Mouse (Mus musculus) kidney, adult 8-10 months (tissue): Measurements from ENCODE around the gene Rpl37.

Source experiments
- DNase-seq, 2 experiments: peaks; one replicate each; pipeline ENCODE4 v3.0.0; 2022

Rpl37 gene

GRCm38 (mm10) chr15:5116270-5117030 is at the start of gene Rpl37:
TSS of gene Rpl37 (plus strand) at chr15:5116645.
- DNase-seq: peak; percentile 98

- DNase-seq: peak; percentile 29 to 56
Measured at GRCm38 (mm10) chr15:5068801-5069518, 47.5 kb upstream of the Rpl37 start.

GRCm38 (mm10) chr15:5081235-5081634 is 35.2 kb upstream of the Rpl37 start:
- DNase-seq: no peak

- DNase-seq: no peak
Measured at GRCm38 (mm10) chr15:5086162-5086561, 30.3 kb upstream of the Rpl37 start.

- no peak for DNase-seq
Measured at GRCm38 (mm10) chr15:5088850-5089608, 27.4 kb upstream of the Rpl37 start.

GRCm38 (mm10) chr15:5090131-5090530 is 26.3 kb upstream of the Rpl37 start:
- DNase-seq: no peak

GRCm38 (mm10) chr15:5095534-5096301 is 20.7 kb upstream of the Rpl37 start:
- DNase-seq: no peak

- no peak for DNase-seq
Measured at GRCm38 (mm10) chr15:5097376-5097775, 19.1 kb upstream of the Rpl37 start.

GRCm38 (mm10) chr15:5102312-5102711 is 14.1 kb upstream of the Rpl37 start:
- no peak for DNase-seq

GRCm38 (mm10) chr15:5105891-5106290 is 10.6 kb upstream of the Rpl37 start:
- DNase-seq: no peak

GRCm38 (mm10) chr15:5106293-5106692 is 10.2 kb upstream of the Rpl37 start:
- no peak for DNase-seq

GRCm38 (mm10) chr15:5107686-5108654 is 8.5 kb upstream of the Rpl37 start, which contains the start of gene Card6:
TSS of gene Card6 (minus strand) at chr15:5108539.
- no peak for DNase-seq

GRCm38 (mm10) chr15:5108655-5109040 is 7.8 kb upstream of the Rpl37 start:
- DNase-seq: no peak

- no peak for DNase-seq
Measured at GRCm38 (mm10) chr15:5112651-5113050, 3.8 kb upstream of the Rpl37 start.

- DNase-seq: no peak
Measured at GRCm38 (mm10) chr15:5115173-5115572, 1.3 kb upstream of the Rpl37 start.

GRCm38 (mm10) chr15:5117031-5117601 is 671 bp downstream of the Rpl37 start:
- no peak for DNase-seq

- DNase-seq: no peak
Measured at GRCm38 (mm10) chr15:5118626-5119025, 2.2 kb downstream of the Rpl37 start.

- DNase-seq: no peak
Measured at GRCm38 (mm10) chr15:5119192-5119591, 2.7 kb downstream of the Rpl37 start.

- no peak for DNase-seq
Measured at GRCm38 (mm10) chr15:5119707-5120106, 3.3 kb downstream of the Rpl37 start.

- no peak for DNase-seq
Measured at GRCm38 (mm10) chr15:5121535-5122313, 5.3 kb downstream of the Rpl37 start.
